Mouse (Mus musculus) liver, embryonic 14.5 days (tissue): ENCODE results near the gene Smc5.

Experiments
- CTCF ChIP-seq: IDR thresholded peaks from 2 replicates; pipeline ENCODE4 v1.5.1; 2016; ENCODE audit warnings: antibody characterized with exemption, low read depth, control low read depth
- EP300 ChIP-seq: IDR thresholded peaks from 2 replicates; pipeline ENCODE4 v1.6.1; 2016; ENCODE audit warnings: antibody characterized with exemption, low read depth

GRCm38 (mm10) chr19:23274054-23274724, 492 bp upstream of the Smc5 start:
- no peak for TF ChIP-seq CTCF
- TF ChIP-seq EP300, result no peak
